Mouse (Mus musculus) liver, adult 2 months (tissue): ENCODE data around the gene Exosc1.

Experiments
- CTCF ChIP-seq: fragments of 200-500 bp; IDR thresholded peaks from 2 replicates; pipeline ENCODE4 v1.5.1; 2011; ENCODE audit warnings: low read depth, low read length, control low read depth
- POLR2A ChIP-seq: fragments of 200-500 bp; IDR thresholded peaks from 2 replicates; pipeline ENCODE4 v1.6.1; 2011; ENCODE audit warnings: low read length, control low read depth; ENCODE audit not compliant: insufficient read depth; ENCODE audit errors: extremely low read depth

- TF ChIP-seq POLR2A (no peak), CTCF (no peak)
These were observed 30.2 kb downstream of the Exosc1 start for GRCm38 (mm10) chr19:41902848-41903593.
